Mouse (Mus musculus): ENCODE data around the gene Glp2r.
A peak's percentile ranks its signal among the peaks of the same experiment; 100 is the strongest.

Gene Glp2r

GRCm38 (mm10) chr11:67633620-67634229 lies 137.2 kb downstream of the Glp2r start:
- DNase-seq (ENCODE audit: low spot score), result no peak

DNA sequence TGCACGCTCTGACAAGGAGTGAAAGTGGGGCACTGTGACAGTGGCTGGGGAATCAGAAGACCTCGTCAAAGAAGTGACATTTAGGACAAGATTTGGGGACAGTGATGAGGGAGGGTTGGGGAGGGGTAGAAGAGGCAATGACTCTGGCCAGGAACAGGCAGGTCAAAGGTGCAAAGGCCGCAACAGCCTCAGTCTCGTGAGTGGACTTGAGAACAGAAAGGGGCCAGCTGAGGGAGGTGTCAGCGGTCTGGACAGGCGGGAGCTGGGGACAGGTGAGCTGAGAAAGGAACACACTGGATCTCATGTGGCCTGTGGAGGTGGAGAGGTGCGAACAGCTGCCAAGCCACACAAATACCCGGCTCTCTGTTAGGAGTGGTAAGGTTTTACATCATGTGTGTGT lies 138.0 kb downstream of the Glp2r start:
- DNase-seq (ENCODE audit: low spot score), result no peak

- DNase-seq (ENCODE audit: low spot score), result no peak
Observed at GRCm38 (mm10) chr11:67628522-67628921, 142.4 kb downstream of the Glp2r start.

GRCm38 (mm10) chr11:67627179-67627578 lies 143.8 kb downstream of the Glp2r start:
- no peak for DNase-seq (ENCODE audit: low spot score)

GRCm38 (mm10) chr11:67622340-67622739 lies 148.6 kb downstream of the Glp2r start:
- no peak for DNase-seq (ENCODE audit: low spot score)

GRCm38 (mm10) chr11:67616557-67617239 lies 154.3 kb downstream of the Glp2r start:
- DNase-seq (ENCODE audit: low spot score), result peak; percentile 58

DNA sequence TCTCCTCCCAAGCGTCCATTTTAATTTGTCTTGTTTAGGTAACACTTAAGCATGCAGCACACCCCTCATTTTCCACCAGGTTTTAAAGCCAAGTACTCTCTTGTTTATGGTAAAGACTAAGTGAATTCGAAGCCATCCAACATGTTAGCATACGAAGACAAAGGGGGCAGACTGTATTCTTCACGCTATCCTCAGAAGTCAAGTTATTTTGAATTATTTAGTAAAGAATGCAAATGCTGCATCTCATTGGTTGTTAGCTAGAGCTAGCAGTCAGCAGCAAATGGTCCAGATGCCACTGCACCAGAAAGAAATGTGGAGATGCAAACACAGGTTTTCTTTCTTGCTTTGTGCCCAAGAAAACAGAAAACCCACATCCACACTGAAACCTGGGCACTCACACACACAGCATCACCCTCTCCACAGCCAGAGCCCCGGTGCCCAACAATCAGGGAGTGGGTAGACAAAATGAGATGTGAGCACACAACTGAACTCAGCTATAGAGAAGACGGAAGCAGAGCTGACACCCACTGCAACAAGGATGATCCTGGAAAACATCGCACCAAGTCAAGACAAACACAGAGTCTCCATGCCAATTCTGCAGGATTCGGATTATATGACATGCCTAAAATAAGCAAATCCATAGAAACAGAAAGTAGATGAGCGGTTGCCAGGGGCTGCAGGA lies 158.7 kb downstream of the Glp2r start:
- DNase-seq (ENCODE audit: low spot score), result no peak
